ENCODE assay signal across 8 mouse cellular contexts in the genomic region with DNA sequence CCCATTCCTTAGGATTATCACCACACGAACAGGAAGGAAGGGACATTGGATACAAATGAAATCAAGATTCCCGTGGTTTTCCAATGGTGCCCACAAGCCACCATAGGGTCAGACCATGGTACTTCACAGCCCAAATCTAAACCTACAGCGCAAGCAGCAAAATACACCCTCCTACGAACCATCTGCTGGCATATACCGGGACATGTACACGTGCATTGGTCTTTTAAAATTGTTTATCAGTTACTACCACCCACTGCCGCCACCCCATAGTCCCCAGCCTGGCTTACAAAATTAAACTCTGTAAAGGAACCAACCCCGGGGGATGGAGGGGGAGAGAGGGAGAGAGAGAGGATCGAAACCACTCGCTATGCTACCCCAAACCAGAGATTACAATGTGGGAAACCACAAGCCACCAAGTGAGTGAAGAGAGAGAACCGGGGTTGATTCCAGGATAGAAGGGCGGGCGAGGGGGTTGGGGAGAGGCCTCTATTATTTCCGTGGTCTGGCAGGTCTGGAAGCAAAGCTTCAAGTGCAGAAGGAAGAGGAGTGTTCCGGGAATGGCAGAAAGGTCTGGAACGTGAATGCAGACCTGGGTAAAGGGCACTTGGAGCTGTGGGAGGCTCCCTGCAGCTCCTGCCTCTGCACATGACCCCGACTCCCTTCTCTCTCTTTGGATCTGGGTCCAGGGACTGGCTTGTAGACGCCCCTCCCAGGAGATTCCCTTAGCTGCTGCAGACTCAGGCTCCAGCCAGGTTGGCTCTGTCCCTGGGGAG. TPM values are rescaled to one million over a fixed set of nuclear protein-coding genes. Genes with fewer than 3 reads are reported as not detected.
DNase-seq lines count a peak whose midpoint lies in the region; ATAC-seq and TF ChIP-seq lines count a peak whose summit lies in the region.

Pla2g2c (plus strand) TSS at position 439 of the 773 bp plus-strand sequence.

- H3K27ac ChIP-seq in lung, postnatal 0 days (ENCODE audit: low read length) = peak within 1 kb of the TSS; percentile 35
- no peak within 1 kb of the TSS for H3K27ac ChIP-seq in intestine, postnatal 0 days (ENCODE audit: low read depth, low read length)
- H3K27ac ChIP-seq in olfactory bulb, adult 2 months (ENCODE audit: insufficient read depth, low read depth, low read length) = no peak within 1 kb of the TSS

- H3K36me3 ChIP-seq in lung, postnatal 0 days (ENCODE audit: insufficient read depth, low read length) = no peaks in the 10 kb centered on the region
- H3K36me3 ChIP-seq in intestine, postnatal 0 days (ENCODE audit: control insufficient read depth, insufficient read depth) = no peaks in the 10 kb centered on the region

- no peak for TF ChIP-seq POLR2A in olfactory bulb, adult 2 months (IDR thresholded peaks at IDR 0.05; ENCODE audit: insufficient read depth, low read depth, low read length)

- 0 out of 2 replicates have a peak within 1 kb of the TSS, but pooled peaks have one; percentile 13 for H3K9ac ChIP-seq in lung, postnatal 0 days (replicated peaks; ENCODE audit: low read depth)
- 0 out of 2 replicates have a peak within 1 kb of the TSS, but pooled peaks have one; percentile 3 for H3K9ac ChIP-seq in intestine, postnatal 0 days (ENCODE audit: low read depth, low read length)

- peaks cover 11% of the 10 kb centered on the region; the same call in 1 of the 2 replicates for H3K4me1 ChIP-seq in lung, postnatal 0 days (ENCODE audit: insufficient read depth, low read depth, low read length)
- H3K4me1 ChIP-seq in intestine, postnatal 0 days (replicated peaks; ENCODE audit: control insufficient read depth, insufficient read depth, low read length) = peaks cover 6% of the 10 kb centered on the region; the same call in 1 of the 2 replicates
- H3K4me1 ChIP-seq in olfactory bulb, adult 2 months (ENCODE audit: control insufficient read depth, insufficient read depth, low read length) = peaks cover 22% of the 10 kb centered on the region

- peak; percentile 25; the same call in 1 of the 2 replicates for ATAC-seq in frontal cortex, adult (ENCODE audit: low TSS enrichment)
- ATAC-seq in lung, postnatal 0 days = peak; percentile 28
- no peak for ATAC-seq in intestine, postnatal 0 days
- ATAC-seq in megakaryocyte-erythroid progenitor cell, adult 5-6 weeks (replicated peaks; ENCODE audit: low FRiP score, low TSS enrichment, poor library complexity, severe bottlenecking) = no peak

- no peak for DNase-seq in frontal cortex, postnatal 25 days (ENCODE audit: low spot score in 2 of 2)
- no peak for DNase-seq in lung, postnatal 0 days (ENCODE audit: low spot score)
- DNase-seq in lung, adult 18-20 months = no peak
- no peak for DNase-seq in gastrocnemius, postnatal 25 days

- H3K27me3 ChIP-seq in lung, postnatal 0 days (replicated peaks; ENCODE audit: insufficient read depth, low read length) = no peaks in the 10 kb centered on the region
- no peaks in the 10 kb centered on the region for H3K27me3 ChIP-seq in intestine, postnatal 0 days (replicated peaks; ENCODE audit: control insufficient read depth, insufficient read depth, low read length)

- no peak for TF ChIP-seq CTCF in lung, postnatal 0 days (IDR thresholded peaks at IDR 0.05)
- TF ChIP-seq CTCF in intestine, postnatal 0 days (IDR thresholded peaks at IDR 0.05; ENCODE audit: low read depth) = no peak
- TF ChIP-seq CTCF in olfactory bulb, adult 2 months (IDR thresholded peaks at IDR 0.05; ENCODE audit: insufficient read depth, low read depth, low read length) = no peak

- no peak for TF ChIP-seq EP300 in lung, postnatal 0 days (IDR thresholded peaks at IDR 0.05)

- H3K9me3 ChIP-seq in lung, postnatal 0 days (ENCODE audit: low read length) = no peaks in the 10 kb centered on the region
- no peaks in the 10 kb centered on the region for H3K9me3 ChIP-seq in intestine, postnatal 0 days (ENCODE audit: control insufficient read depth)

- 29% methylated on average over 18 of the region's 18 CpGs for WGBS in lung, postnatal 0 days
- WGBS in intestine, postnatal 0 days = 40% methylated on average over 18 of the region's 18 CpGs
- WGBS in olfactory bulb, adult 2 months = 46% methylated on average over 18 of the region's 18 CpGs

- H3K4me2 ChIP-seq in lung, postnatal 0 days (replicated peaks; ENCODE audit: low read depth, low read length) = peak within 1 kb of the TSS; percentile 46
- peak within 1 kb of the TSS; percentile 54 for H3K4me2 ChIP-seq in intestine, postnatal 0 days (replicated peaks; ENCODE audit: low read depth)

- peak within 1 kb of the TSS; percentile 2; the same call in 1 of the 2 replicates for H3K4me3 ChIP-seq in lung, postnatal 0 days (ENCODE audit: low read depth, low read length)
- no peak within 1 kb of the TSS for H3K4me3 ChIP-seq in intestine, postnatal 0 days (ENCODE audit: low read depth, low read length)
- H3K4me3 ChIP-seq in olfactory bulb, adult 2 months (ENCODE audit: insufficient read depth, low read depth, low read length) = peak within 1 kb of the TSS; percentile 25

RNA-seq across cellular contexts. Expression of gene Pla2g2c, which starts in this region (rescaled TPM):
- 0.43 and 0.53 TPM in 2 replicates for polyA plus RNA-seq in lung, postnatal 0 days (2015; fragmentation: Nextera tagmentation; extraction: Ambion mirVana)
- 0.09 and 0.21 TPM in 2 replicates for polyA plus RNA-seq in intestine, postnatal 0 days (2015; fragmentation: Nextera tagmentation; extraction: Ambion mirVana)
- not detected in 2 replicates for polyA plus RNA-seq in olfactory bulb, adult 2 months (2012; ENCODE audit: insufficient read depth, insufficient read length, low replicate concordance, missing spikeins)
- not detected in 2 replicates for total RNA-seq in megakaryocyte-erythroid progenitor cell, adult 5-6 weeks (2014; fragmentation: Nextera tagmentation)
- not detected in 2 replicates for total RNA-seq in megakaryocyte-erythroid progenitor cell, adult 5-6 weeks (2017)
- not detected for total RNA-seq in gastrocnemius, postnatal 25 days (2021)

Comparison
In these comparisons a context has a peak if more than half of its experiments do, and no peak if none do; other contexts are left out.
1. Peak in ATAC-seq, H3K4me3 ChIP-seq, H3K27ac ChIP-seq, H3K9ac ChIP-seq and H3K4me2 ChIP-seq in lung, postnatal 0 days; RNA of the gene not detected or under 1 TPM.